Mouse (Mus musculus) MEL (cell line): Measurements from ENCODE around the gene Krt86.

Experiments used
- CTCF ChIP-seq, 3 experiments: IDR thresholded peaks in 2 of 3; conservative IDR thresholded peaks in 1 of 3; 2 replicates each; pipeline ENCODE4 v1.5.1; 2011 to 2012; ENCODE audit warnings: low read length in 3 of 3, low read depth in 2 of 3, mild to moderate bottlenecking in 2 of 3, improper control_type of control experiment in 1 of 3, inconsistent platforms in 1 of 3, mixed read lengths in 1 of 3, moderate library complexity in 1 of 3; ENCODE audit not compliant: control insufficient read depth in 1 of 3, insufficient read depth in 1 of 3, poor library complexity in 1 of 3, severe bottlenecking in 1 of 3
- POLR2A ChIP-seq, 2 experiments: IDR thresholded peaks; 2 replicates each; pipeline ENCODE4 v1.6.1; 2011 to 2012; ENCODE audit warnings: low read length in 2 of 2, mild to moderate bottlenecking in 2 of 2, control low read depth in 1 of 2, improper control_type of control experiment in 1 of 2, low read depth in 1 of 2, moderate library complexity in 1 of 2; ENCODE audit not compliant: control insufficient read depth in 1 of 2, insufficient read depth in 1 of 2, poor library complexity in 1 of 2
- ZKSCAN1 ChIP-seq: IDR thresholded peaks from 2 replicates; pipeline ENCODE4 v1.6.1; 2012; ENCODE audit warnings: low read depth, mild to moderate bottlenecking, inconsistent platforms, low read length, improper control_type of control experiment, moderate library complexity

DNA sequence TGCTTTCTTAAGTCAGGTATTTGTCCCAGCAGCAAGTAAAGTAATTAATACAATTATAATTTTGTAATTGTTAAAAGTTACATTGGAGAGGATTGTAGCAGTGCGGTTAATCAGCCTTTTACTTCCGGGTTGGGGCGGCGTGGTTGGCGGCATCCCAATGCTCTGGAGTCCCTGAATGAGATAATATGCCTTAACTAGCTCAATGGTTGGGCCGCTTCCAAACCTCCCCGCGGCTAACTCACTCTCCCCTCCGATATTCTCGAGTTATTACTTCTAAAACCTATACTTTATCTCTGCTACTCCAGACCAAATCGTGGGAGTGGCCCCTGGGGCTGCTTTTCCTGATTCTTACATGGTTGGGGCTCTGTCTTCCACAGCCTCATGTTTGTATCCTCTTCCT is 26.7 kb upstream of the Krt86 start:
- TF ChIP-seq CTCF (IDR thresholded peaks at IDR 0.05 in 2 of 3, conservative IDR thresholded peaks at IDR 0.05 in 1 of 3; ENCODE audit: control insufficient read depth in 1 of 3, insufficient read depth in 1 of 3, low read depth in 2 of 3, low read length in 3 of 3, poor library complexity in 1 of 3, severe bottlenecking in 1 of 3) = no peak
- no peak for TF ChIP-seq ZKSCAN1
- no peak for TF ChIP-seq POLR2A (IDR thresholded peaks at IDR 0.05; ENCODE audit: control insufficient read depth in 1 of 2, insufficient read depth in 1 of 2, low read depth in 1 of 2, low read length in 2 of 2, poor library complexity in 1 of 2)
